Mouse (Mus musculus) G1E-ER4 (cell line): ENCODE data around the gene Adsl. TPM values are rescaled to one million over a fixed set of nuclear protein-coding genes. Genes with fewer than 3 reads are reported as not detected.
A peak's percentile ranks its signal among the peaks of the same experiment; 100 is the strongest.

Experiments used
- GATA1 ChIP-seq: IDR thresholded peaks from one replicate; pipeline ENCODE4 v1.8.0; 2012; ENCODE audit warnings: low read length, inconsistent platforms
- polyA plus RNA-seq: library from polyadenylated mRNA; stranded (reverse); fragments of >175 nt; gene quantifications from 2 replicates; pipeline ENCODE4 v1.2.3, GENCODE M21; 2012

Adsl gene
- polyA plus RNA-seq = 30.3 and 92.0 TPM in 2 replicates

GRCm38 (mm10) chr15:80948145-80949135 lies at the start of gene Adsl:
Gene Adsl, plus strand, starts transcription at chr15:80948490.
- TF ChIP-seq GATA1 = no peak

GRCm38 (mm10) chr15:80899806-80900205 lies 48.5 kb upstream of the Adsl start:
- TF ChIP-seq GATA1 = no peak

- TF ChIP-seq GATA1 = no peak
Measured at GRCm38 (mm10) chr15:80901806-80902513, 46.3 kb upstream of the Adsl start.

GRCm38 (mm10) chr15:80910183-80910582 lies 38.1 kb upstream of the Adsl start:
- no peak for TF ChIP-seq GATA1

GRCm38 (mm10) chr15:80910790-80911531 lies 37.3 kb upstream of the Adsl start:
- peak; percentile 88 for TF ChIP-seq GATA1

- no peak for TF ChIP-seq GATA1
Measured at GRCm38 (mm10) chr15:80912175-80912574, 36.1 kb upstream of the Adsl start.

- TF ChIP-seq GATA1 = no peak
Measured at GRCm38 (mm10) chr15:80913803-80914202, 34.5 kb upstream of the Adsl start.

GRCm38 (mm10) chr15:80915850-80916249 lies 32.4 kb upstream of the Adsl start:
- no peak for TF ChIP-seq GATA1

- no peak for TF ChIP-seq GATA1
Measured at GRCm38 (mm10) chr15:80916621-80917020, 31.7 kb upstream of the Adsl start.

GRCm38 (mm10) chr15:80920346-80920745 lies 27.9 kb upstream of the Adsl start:
- no peak for TF ChIP-seq GATA1

- no peak for TF ChIP-seq GATA1
Measured at GRCm38 (mm10) chr15:80921781-80922180, 26.5 kb upstream of the Adsl start.

GRCm38 (mm10) chr15:80924211-80924610 lies 24.1 kb upstream of the Adsl start:
- TF ChIP-seq GATA1 = no peak

GRCm38 (mm10) chr15:80928811-80929355 lies 19.4 kb upstream of the Adsl start:
- no peak for TF ChIP-seq GATA1

GRCm38 (mm10) chr15:80930048-80930571 lies 18.2 kb upstream of the Adsl start:
- no peak for TF ChIP-seq GATA1

- TF ChIP-seq GATA1 = no peak
Measured at GRCm38 (mm10) chr15:80931345-80931960, 16.8 kb upstream of the Adsl start.
